Mouse (Mus musculus): Measurements from ENCODE around the gene Naa15.

- no peak for TF ChIP-seq CTCF (IDR thresholded peaks at IDR 0.05; ENCODE audit: low read depth)
- no peak for TF ChIP-seq EP300 (IDR thresholded peaks at IDR 0.05; ENCODE audit: low read depth)
Observed at GRCm38 (mm10) chr3:51482781-51483180, 67.8 kb downstream of the Naa15 start.

Measured in heart, postnatal 0 days (tissue).